In the genomic region with DNA sequence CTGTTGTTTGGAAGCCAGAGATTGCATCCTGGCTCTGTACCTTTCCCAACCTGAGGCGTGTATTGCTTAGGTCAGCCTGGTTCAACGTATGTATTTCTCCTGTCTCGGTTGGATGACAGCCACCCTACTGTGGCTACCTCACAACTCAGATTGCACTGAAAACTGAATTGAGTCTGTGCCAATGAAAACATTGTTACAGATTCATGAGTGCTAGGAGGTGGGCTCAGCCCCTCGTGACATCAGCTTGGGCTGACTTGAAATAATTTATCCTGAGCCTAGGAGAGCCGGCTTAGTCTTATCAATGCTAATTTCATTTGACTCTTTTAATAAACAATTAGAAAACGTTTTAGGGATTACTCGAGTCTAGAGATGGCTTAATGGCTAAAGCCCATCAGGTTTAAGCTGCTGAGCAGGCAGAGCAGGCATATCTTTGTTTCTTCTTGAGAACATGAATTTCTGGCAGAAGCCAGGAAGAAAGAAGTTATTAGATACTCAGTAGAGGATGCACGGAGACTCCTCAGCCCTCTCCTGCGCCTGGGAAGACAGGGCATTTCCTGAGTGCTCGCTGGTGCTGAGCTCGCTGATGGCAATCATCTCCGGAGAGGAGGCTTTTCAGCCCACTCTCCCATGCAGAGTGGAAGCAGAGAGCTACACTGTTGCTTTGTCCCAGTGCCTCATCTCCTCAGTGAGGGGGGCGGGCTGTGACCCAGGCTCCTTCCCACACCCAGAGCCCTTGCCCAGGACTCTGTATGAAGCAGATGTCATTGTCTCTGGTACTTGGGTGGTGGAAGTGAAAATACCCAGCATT, we compare ENCODE assay signal across 19 mouse cellular contexts.
DNase-seq lines count a peak whose midpoint lies in the region; ATAC-seq and TF ChIP-seq lines count a peak whose summit lies in the region.
"Had no signal": no experiment of that assay in that cellular context is flagged by ENCODE, and none has a peak within 500 bp of the region (broad histone marks: within the 10 kb centered on the region; RNA-seq: fewer than 3 reads in every experiment).

No protein-coding gene starts in this region.

- H3K4me3 ChIP-seq in forebrain, postnatal 0 days (ENCODE audit: low read depth, low read length) = no peak overlapping the region
- H3K4me3 ChIP-seq in forebrain, embryonic 11.5 days (ENCODE audit: low read depth, low read length) = no peak overlapping the region
- no peak overlapping the region for H3K4me3 ChIP-seq in hindbrain, embryonic 16.5 days (ENCODE audit: low read length)
- no peak overlapping the region for H3K4me3 ChIP-seq in liver, embryonic 12.5 days
- no peak overlapping the region for H3K4me3 ChIP-seq in stomach, postnatal 0 days (ENCODE audit: low read depth, low read length)
- H3K4me3 ChIP-seq: intestine, embryonic 15.5 days; layer of hippocampus, adult 2 months; left cerebral cortex, adult 2 months; limb, embryonic 12.5 days; neural tube, embryonic 13.5 days had no signal

- no peaks in the 10 kb centered on the region for H3K27me3 ChIP-seq in forebrain, postnatal 0 days (ENCODE audit: insufficient read depth, low read length)
- no peaks in the 10 kb centered on the region for H3K27me3 ChIP-seq in forebrain, embryonic 11.5 days (ENCODE audit: control insufficient read depth, insufficient read depth, low read length)
- H3K27me3 ChIP-seq in hindbrain, embryonic 16.5 days (replicated peaks; ENCODE audit: control insufficient read depth, insufficient read depth, low read length) = no peaks in the 10 kb centered on the region
- H3K27me3 ChIP-seq in liver, embryonic 12.5 days (replicated peaks) = no peaks in the 10 kb centered on the region
- no peaks in the 10 kb centered on the region for H3K27me3 ChIP-seq in stomach, postnatal 0 days (ENCODE audit: control insufficient read depth, insufficient read depth, low read length)
- H3K27me3 ChIP-seq: intestine, embryonic 15.5 days; limb, embryonic 12.5 days; neural tube, embryonic 13.5 days had no signal

- TF ChIP-seq CTCF in forebrain, postnatal 0 days (IDR thresholded peaks at IDR 0.05; ENCODE audit: low read depth) = no peak
- no peak for TF ChIP-seq CTCF in stomach, postnatal 0 days (IDR thresholded peaks at IDR 0.05; ENCODE audit: low read depth)

- H3K36me3 ChIP-seq in forebrain, postnatal 0 days (ENCODE audit: insufficient read depth) = no peaks in the 10 kb centered on the region
- H3K36me3 ChIP-seq in forebrain, embryonic 11.5 days (ENCODE audit: control insufficient read depth, insufficient read depth, low read length) = no peaks in the 10 kb centered on the region
- H3K36me3 ChIP-seq in hindbrain, embryonic 16.5 days (ENCODE audit: control insufficient read depth, insufficient read depth, low read length) = no peaks in the 10 kb centered on the region
- no peaks in the 10 kb centered on the region for H3K36me3 ChIP-seq in liver, embryonic 12.5 days
- H3K36me3 ChIP-seq in stomach, postnatal 0 days (ENCODE audit: control insufficient read depth, insufficient read depth, low read length) = no peaks in the 10 kb centered on the region
- H3K36me3 ChIP-seq: intestine, embryonic 15.5 days; limb, embryonic 12.5 days; neural tube, embryonic 13.5 days had no signal

- H3K9me3 ChIP-seq in forebrain, postnatal 0 days (ENCODE audit: low read length) = no peaks in the 10 kb centered on the region
- no peaks in the 10 kb centered on the region for H3K9me3 ChIP-seq in forebrain, embryonic 11.5 days (ENCODE audit: control insufficient read depth, low read length)
- no peaks in the 10 kb centered on the region for H3K9me3 ChIP-seq in hindbrain, embryonic 16.5 days (ENCODE audit: control insufficient read depth, low read length)
- H3K9me3 ChIP-seq in liver, embryonic 12.5 days (replicated peaks) = no peaks in the 10 kb centered on the region
- no peaks in the 10 kb centered on the region for H3K9me3 ChIP-seq in stomach, postnatal 0 days (ENCODE audit: control insufficient read depth, low read length)
- H3K9me3 ChIP-seq: intestine, embryonic 15.5 days; limb, embryonic 12.5 days; neural tube, embryonic 13.5 days had no signal

- H3K4me2 ChIP-seq in forebrain, postnatal 0 days (ENCODE audit: low read depth) = no peak overlapping the region
- H3K4me2 ChIP-seq in forebrain, embryonic 11.5 days (ENCODE audit: low read depth, low read length, severe bottlenecking) = no peak overlapping the region
- H3K4me2 ChIP-seq in hindbrain, embryonic 16.5 days (ENCODE audit: low read length) = no peak overlapping the region
- H3K4me2 ChIP-seq in liver, embryonic 12.5 days = no peak overlapping the region
- H3K4me2 ChIP-seq in stomach, postnatal 0 days (replicated peaks; ENCODE audit: low read depth) = no peak overlapping the region
- H3K4me2 ChIP-seq: intestine, embryonic 15.5 days; limb, embryonic 12.5 days; neural tube, embryonic 13.5 days had no signal

- peaks cover 6% of the 10 kb centered on the region; the same call in 1 of the 2 replicates for H3K4me1 ChIP-seq in forebrain, postnatal 0 days (ENCODE audit: insufficient read depth)
- H3K4me1 ChIP-seq in forebrain, embryonic 11.5 days (replicated peaks; ENCODE audit: control insufficient read depth, insufficient read depth, low read length) = no peaks in the 10 kb centered on the region; the same call in 1 of the 2 replicates
- H3K4me1 ChIP-seq in hindbrain, embryonic 16.5 days (ENCODE audit: control insufficient read depth, insufficient read depth, low read depth, low read length) = peaks cover 7% of the 10 kb centered on the region
- no peaks in the 10 kb centered on the region for H3K4me1 ChIP-seq in liver, embryonic 12.5 days
- no peaks in the 10 kb centered on the region for H3K4me1 ChIP-seq in stomach, postnatal 0 days (replicated peaks; ENCODE audit: control insufficient read depth, insufficient read depth)
- H3K4me1 ChIP-seq: intestine, embryonic 15.5 days had no signal

- peak; percentile 42; the same call in 1 of the 2 replicates for ATAC-seq in forebrain, postnatal 0 days
- ATAC-seq in forebrain, embryonic 11.5 days (replicated peaks; ENCODE audit: low FRiP score) = no peak
- ATAC-seq in hindbrain, embryonic 16.5 days = 0 out of 2 replicates have a peak, but pooled peaks have one; percentile 11
- ATAC-seq in liver, embryonic 12.5 days = no peak
- no peak for ATAC-seq in stomach, postnatal 0 days (ENCODE audit: low FRiP score, low TSS enrichment)
- ATAC-seq: intestine, embryonic 15.5 days; Patski had no signal

- 47% methylated on average over 13 of the region's 13 CpGs for WGBS in forebrain, postnatal 0 days
- 61% methylated on average over 13 of the region's 13 CpGs for WGBS in forebrain, embryonic 11.5 days
- 51% methylated on average over 13 of the region's 13 CpGs for WGBS in hindbrain, embryonic 16.5 days
- WGBS in liver, embryonic 12.5 days (ENCODE audit: insufficient replicate concordance) = 49% methylated on average over 13 of the region's 13 CpGs
- 57% methylated on average over 13 of the region's 13 CpGs for WGBS in stomach, postnatal 0 days

- no peak overlapping the region for H3K9ac ChIP-seq in forebrain, postnatal 0 days
- no peak overlapping the region for H3K9ac ChIP-seq in forebrain, embryonic 11.5 days (ENCODE audit: low read length)
- H3K9ac ChIP-seq in hindbrain, embryonic 16.5 days (ENCODE audit: low read depth, low read length) = no peak overlapping the region
- no peak overlapping the region for H3K9ac ChIP-seq in liver, embryonic 12.5 days
- no peak overlapping the region for H3K9ac ChIP-seq in stomach, postnatal 0 days (ENCODE audit: low read length)
- H3K9ac ChIP-seq: intestine, embryonic 15.5 days; limb, embryonic 12.5 days; neural tube, embryonic 13.5 days had no signal

- peak; percentile 52 for DNase-seq in forebrain, postnatal 0 days
- DNase-seq in forebrain, embryonic 11.5 days (ENCODE audit: low spot score) = no peak
- DNase-seq in retina, postnatal 1 day = peak; percentile 61
- DNase-seq in retina, embryonic 14.5 days (ENCODE audit: low spot score) = no peak
- DNase-seq in retina, postnatal 7 days (ENCODE audit: low read depth, low spot score) = peak; percentile 9
- no peak for DNase-seq in stomach, postnatal 0 days (ENCODE audit: low spot score)
- DNase-seq: cerebellum, adult 11-12 months; heart, adult 18-20 months; lung, postnatal 36 days; thymus, adult 2 months had no signal

- no peak for TF ChIP-seq EP300 in stomach, postnatal 0 days (optimal IDR thresholded peaks at IDR 0.05)

- 0 out of 2 replicates have a peak overlapping the region, but pooled peaks have one; percentile 21 for H3K27ac ChIP-seq in forebrain, postnatal 0 days (ENCODE audit: low read depth, low read length)
- no peak overlapping the region for H3K27ac ChIP-seq in forebrain, embryonic 11.5 days (ENCODE audit: low read depth, low read length)
- no peak overlapping the region for H3K27ac ChIP-seq in hindbrain, embryonic 16.5 days (ENCODE audit: low read depth, low read length)
- H3K27ac ChIP-seq in liver, embryonic 12.5 days = no peak overlapping the region
- H3K27ac ChIP-seq in stomach, postnatal 0 days (replicated peaks) = no peak overlapping the region
- H3K27ac ChIP-seq: intestine, embryonic 15.5 days; kidney, postnatal 0 days; layer of hippocampus, adult 2 months; left cerebral cortex, adult 2 months; limb, embryonic 12.5 days; neural tube, embryonic 13.5 days had no signal

Comparison
In these comparisons a context has a peak if more than half of its experiments do, and no peak if none do; other contexts are left out.
1. ATAC-seq: peak in forebrain, postnatal 0 days (single experiment) and hindbrain, embryonic 16.5 days (single experiment); none in forebrain, embryonic 11.5 days (single experiment), liver, embryonic 12.5 days (single experiment) and stomach, postnatal 0 days (single experiment).
2. DNase-seq: peak in forebrain, postnatal 0 days (single experiment), retina, postnatal 1 day (single experiment) and retina, postnatal 7 days (single experiment); none in forebrain, embryonic 11.5 days (single experiment), retina, embryonic 14.5 days (single experiment) and stomach, postnatal 0 days (single experiment).